Mouse (Mus musculus): ENCODE measurements around the gene Rbms3. TPM values are rescaled to one million over a fixed set of nuclear protein-coding genes. Genes with fewer than 3 reads are reported as not detected.

The Rbms3 gene
- polyA plus RNA-seq, 1 experiment from 2014 or later = 48.9 TPM

- Histone ChIP-seq H3K27ac (ENCODE audit: low read length) (no peak overlapping the region), H3K4me1 (ENCODE audit: insufficient read depth, low read depth, low read length) (no peaks in the 10 kb centered on the region), H3K4me3 (ENCODE audit: low read depth, low read length) (no peak overlapping the region), H3K9me3 (ENCODE audit: low read length) (no peaks in the 10 kb centered on the region), H3K9ac (replicated peaks; ENCODE audit: low read depth) (no peak overlapping the region), H3K4me2 (replicated peaks; ENCODE audit: low read depth, low read length) (no peak overlapping the region), H3K36me3 (ENCODE audit: insufficient read depth, low read length) (no peaks in the 10 kb centered on the region), H3K27me3 (replicated peaks; ENCODE audit: insufficient read depth, low read length) (no peaks in the 10 kb centered on the region)
- TF ChIP-seq EP300 (IDR thresholded peaks at IDR 0.05) = no peak
- no peak for TF ChIP-seq CTCF (IDR thresholded peaks at IDR 0.05)
- no peak for ATAC-seq
- 84% methylated on average over 3 of the region's 3 CpGs for WGBS
- DNase-seq (ENCODE audit: low spot score) = no peak
Measured at GRCm38 (mm10) chr9:116857151-116857550, 772.6 kb downstream of the Rbms3 start.

DNA sequence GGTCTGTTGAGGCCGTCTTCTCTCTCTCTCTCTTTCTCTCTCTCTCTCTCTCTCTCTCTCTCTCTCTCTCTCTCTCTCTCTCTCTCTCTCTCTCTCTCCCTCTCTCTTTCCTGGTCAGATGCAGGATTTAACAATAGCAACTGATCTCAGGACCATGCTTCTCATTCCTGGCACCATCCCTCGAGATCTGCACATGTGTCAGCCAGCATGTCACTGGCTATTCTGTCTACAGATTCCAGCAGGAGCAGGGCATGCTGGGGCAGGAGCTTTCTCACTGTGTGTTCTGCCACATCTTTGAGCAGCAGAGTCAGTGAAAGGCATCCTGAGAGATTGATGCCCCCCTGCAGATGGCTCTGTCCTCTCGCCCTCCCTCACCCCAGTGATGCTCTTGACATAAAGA, 774.0 kb downstream of the Rbms3 start:
- Histone ChIP-seq H3K9me3 (ENCODE audit: low read length) (no peaks in the 10 kb centered on the region), H3K27me3 (replicated peaks; ENCODE audit: insufficient read depth, low read length) (no peaks in the 10 kb centered on the region), H3K4me1 (ENCODE audit: insufficient read depth, low read depth, low read length) (no peaks in the 10 kb centered on the region), H3K27ac (ENCODE audit: low read length) (no peak overlapping the region), H3K4me2 (replicated peaks; ENCODE audit: low read depth, low read length) (no peak overlapping the region), H3K4me3 (ENCODE audit: low read depth, low read length) (no peak overlapping the region), H3K9ac (replicated peaks; ENCODE audit: low read depth) (no peak overlapping the region), H3K36me3 (ENCODE audit: insufficient read depth, low read length) (no peaks in the 10 kb centered on the region)
- TF ChIP-seq CTCF (IDR thresholded peaks at IDR 0.05) = no peak
- TF ChIP-seq EP300 (IDR thresholded peaks at IDR 0.05) = no peak
- ATAC-seq (no peak), DNase-seq (ENCODE audit: low spot score) (no peak)
- WGBS = 69% methylated on average over 3 of the region's 3 CpGs

DNA sequence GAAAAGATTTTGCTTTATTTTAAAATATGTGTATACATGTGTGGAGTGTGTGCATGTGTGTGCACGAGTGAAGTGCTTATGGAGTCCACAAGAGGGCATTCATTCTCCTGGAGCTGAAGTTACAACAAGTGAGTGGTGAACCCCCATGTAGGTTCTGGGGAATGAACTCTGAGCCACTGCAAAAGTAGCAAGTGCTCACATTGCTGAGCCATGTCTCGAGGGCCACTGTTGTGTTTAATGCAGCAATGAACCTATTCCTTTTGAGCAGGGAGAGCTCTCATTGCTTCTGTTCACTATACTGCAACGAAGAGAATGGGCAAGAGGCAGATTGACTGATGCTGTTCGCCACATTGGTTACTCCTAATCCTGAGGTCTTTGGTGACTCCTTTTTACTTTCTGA, 780.8 kb downstream of the Rbms3 start:
- Histone ChIP-seq H3K4me3 (ENCODE audit: low read depth, low read length) (no peak overlapping the region), H3K4me2 (replicated peaks; ENCODE audit: low read depth, low read length) (no peak overlapping the region), H3K4me1 (ENCODE audit: insufficient read depth, low read depth, low read length) (no peaks in the 10 kb centered on the region), H3K27ac (ENCODE audit: low read length) (no peak overlapping the region), H3K27me3 (replicated peaks; ENCODE audit: insufficient read depth, low read length) (no peaks in the 10 kb centered on the region), H3K36me3 (ENCODE audit: insufficient read depth, low read length) (no peaks in the 10 kb centered on the region), H3K9ac (replicated peaks; ENCODE audit: low read depth) (no peak overlapping the region), H3K9me3 (ENCODE audit: low read length) (no peaks in the 10 kb centered on the region)
- TF ChIP-seq EP300 (IDR thresholded peaks at IDR 0.05) = no peak
- TF ChIP-seq CTCF (IDR thresholded peaks at IDR 0.05) = 0 out of 2 replicates have a peak, but pooled peaks have one; percentile 17
- ATAC-seq = no peak
- WGBS = 85% methylated on average over 4 of the region's 4 CpGs
- no peak for DNase-seq (ENCODE audit: low spot score)

- Histone ChIP-seq H3K4me3 (ENCODE audit: low read depth, low read length) (no peak overlapping the region), H3K9ac (replicated peaks; ENCODE audit: low read depth) (no peak overlapping the region), H3K27me3 (replicated peaks; ENCODE audit: insufficient read depth, low read length) (no peaks in the 10 kb centered on the region), H3K36me3 (ENCODE audit: insufficient read depth, low read length) (no peaks in the 10 kb centered on the region), H3K9me3 (ENCODE audit: low read length) (no peaks in the 10 kb centered on the region), H3K4me2 (replicated peaks; ENCODE audit: low read depth, low read length) (no peak overlapping the region), H3K27ac (ENCODE audit: low read length) (0 out of 2 replicates have a peak overlapping the region, but pooled peaks have one; percentile 1), H3K4me1 (ENCODE audit: insufficient read depth, low read depth, low read length) (no peaks in the 10 kb centered on the region)
- peak; percentile 68 for DNase-seq (ENCODE audit: low spot score)
- no peak; the same call in 1 of the 2 replicates for ATAC-seq
- WGBS = 40% methylated on average over 10 of the region's 10 CpGs
- TF ChIP-seq EP300 (IDR thresholded peaks at IDR 0.05) (no peak), CTCF (IDR thresholded peaks at IDR 0.05) (no peak)
Measured at GRCm38 (mm10) chr9:116848166-116848565, 781.5 kb downstream of the Rbms3 start.

DNA sequence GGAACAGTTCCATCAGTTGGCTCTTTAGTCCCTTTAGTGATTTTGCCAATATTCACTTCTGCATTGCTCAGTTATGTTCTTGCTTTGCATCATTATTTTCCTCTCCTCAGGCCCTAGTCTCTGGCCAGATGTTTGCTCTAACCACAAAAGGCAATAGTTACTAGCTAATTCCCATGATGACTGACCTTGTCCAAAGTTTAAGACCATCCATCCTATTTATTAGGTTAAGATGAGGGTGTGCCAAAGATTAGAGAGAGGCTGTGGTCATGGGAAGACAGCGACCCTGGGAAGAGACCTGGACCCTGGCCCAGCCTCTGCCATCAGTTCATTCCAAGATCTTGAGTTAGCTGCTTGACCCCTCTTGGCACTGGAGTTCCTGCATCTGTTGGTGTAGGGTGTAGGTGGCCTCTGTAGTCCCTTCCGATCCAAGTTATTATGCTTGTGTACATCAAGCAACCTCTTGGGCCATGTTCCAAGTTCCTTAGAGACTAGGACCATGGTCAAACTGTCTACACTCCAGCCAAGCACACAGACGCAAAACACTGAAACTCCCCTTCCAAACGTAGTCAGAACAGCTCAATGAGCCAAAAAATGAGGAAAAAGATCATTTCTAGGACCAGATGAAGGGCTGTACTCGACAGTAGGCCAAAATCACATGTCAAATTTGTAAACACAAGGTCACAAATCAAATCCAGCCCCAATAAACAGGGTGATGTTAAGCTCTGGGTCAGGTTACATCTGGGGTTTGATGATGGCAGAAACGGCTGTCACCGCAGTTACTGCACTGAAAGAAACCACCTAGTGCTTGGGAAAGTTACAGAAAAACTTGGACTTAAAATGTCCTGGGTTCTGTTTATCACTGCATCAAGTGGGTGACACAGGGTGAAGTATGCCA, 782.2 kb downstream of the Rbms3 start:
- TF ChIP-seq EP300 (IDR thresholded peaks at IDR 0.05) = peak; percentile 78
- TF ChIP-seq CTCF (IDR thresholded peaks at IDR 0.05) = no peak
- H3K4me1 ChIP-seq (ENCODE audit: insufficient read depth, low read depth, low read length) = no peaks in the 10 kb centered on the region
- H3K9ac ChIP-seq (replicated peaks; ENCODE audit: low read depth) = no peak overlapping the region
- H3K9me3 ChIP-seq (ENCODE audit: low read length) = no peaks in the 10 kb centered on the region
- no peaks in the 10 kb centered on the region for H3K27me3 ChIP-seq (replicated peaks; ENCODE audit: insufficient read depth, low read length)
- DNase-seq (ENCODE audit: low spot score) = peak; percentile 95
- 0 out of 2 replicates have a peak overlapping the region, but pooled peaks have one; percentile 1 for H3K27ac ChIP-seq (ENCODE audit: low read length)
- no peak overlapping the region for H3K4me2 ChIP-seq (replicated peaks; ENCODE audit: low read depth, low read length)
- 41% methylated on average over 7 of the region's 7 CpGs for WGBS
- no peak overlapping the region for H3K4me3 ChIP-seq (ENCODE audit: low read depth, low read length)
- H3K36me3 ChIP-seq (ENCODE audit: insufficient read depth, low read length) = no peaks in the 10 kb centered on the region
- peak; percentile 93 for ATAC-seq

DNA sequence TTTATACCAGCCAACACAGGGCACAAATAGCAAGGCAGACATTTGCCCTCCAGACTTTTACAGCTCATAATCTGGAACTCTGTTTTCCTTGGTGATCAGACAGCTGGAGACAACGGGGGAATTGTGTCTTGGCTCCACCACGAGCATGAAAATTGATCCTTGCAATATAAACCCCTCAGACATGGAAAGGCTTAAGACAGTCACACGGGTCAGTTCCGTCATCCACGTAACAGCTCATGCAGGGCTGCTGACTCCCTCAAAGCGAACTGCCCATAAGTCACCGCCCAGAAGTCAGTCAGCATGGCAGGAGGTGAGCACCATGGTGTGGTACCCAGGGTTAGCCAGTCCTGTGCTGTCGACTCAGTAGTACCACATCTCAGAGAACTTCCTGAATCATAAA, 794.8 kb downstream of the Rbms3 start:
- H3K27me3 ChIP-seq (replicated peaks; ENCODE audit: insufficient read depth, low read length) = no peaks in the 10 kb centered on the region
- H3K9ac ChIP-seq (replicated peaks; ENCODE audit: low read depth) = no peak overlapping the region
- WGBS = 51% methylated on average over 8 of the region's 8 CpGs
- no peak overlapping the region for H3K4me2 ChIP-seq (replicated peaks; ENCODE audit: low read depth, low read length)
- no peak for DNase-seq (ENCODE audit: low spot score)
- H3K4me1 ChIP-seq (ENCODE audit: insufficient read depth, low read depth, low read length) = no peaks in the 10 kb centered on the region
- ATAC-seq = no peak
- no peak overlapping the region for H3K27ac ChIP-seq (ENCODE audit: low read length)
- TF ChIP-seq EP300 (IDR thresholded peaks at IDR 0.05) = no peak
- no peak for TF ChIP-seq CTCF (IDR thresholded peaks at IDR 0.05)
- no peaks in the 10 kb centered on the region for H3K36me3 ChIP-seq (ENCODE audit: insufficient read depth, low read length)
- no peaks in the 10 kb centered on the region for H3K9me3 ChIP-seq (ENCODE audit: low read length)
- no peak overlapping the region for H3K4me3 ChIP-seq (ENCODE audit: low read depth, low read length)
